Mouse (Mus musculus) ovary, adult 10 weeks (tissue): Measurements from ENCODE around the gene Fam160a1. TPM values are rescaled to one million over a fixed set of nuclear protein-coding genes. Genes with fewer than 3 reads are reported as not detected.

Source experiments
- polyA plus RNA-seq: library from polyadenylated mRNA; stranded (reverse); fragments of 350-450 nt; fragmentation: Illumina TruSeq; extraction: RNeasy Lipid Tissue Mini Kit (QIAGEN cat#74804); gene quantifications from one replicate; pipeline ENCODE4 v1.2.3, GENCODE M21; 2014

Gene Fam160a1
- polyA plus RNA-seq, result 5.1 TPM

GRCm38 (mm10) chr3:85817191-85817590, at the start of gene Fam160a1:
Gene Fam160a1 (minus strand): TSS chr3:85817291.

Other genes starting within 250 kb of the Fam160a1 start
- 23.1 TPM for gene Gatb, start 243.2 kb downstream of the Fam160a1 start, polyA plus RNA-seq
- 3.1 TPM for gene Glt28d2, start 70.2 kb upstream of the Fam160a1 start, polyA plus RNA-seq
- 0.23 TPM for gene Gm37240, start 70.2 kb upstream of the Fam160a1 start, polyA plus RNA-seq
- 37.4 TPM for gene Sh3d19, start 153.8 kb upstream of the Fam160a1 start, polyA plus RNA-seq
- gene Prss48, start 185.2 kb upstream of the Fam160a1 start, polyA plus RNA-seq, result not detected